Mouse (Mus musculus) kidney, postnatal 0 days (tissue): Measurements from ENCODE around the gene Arap2. TPM values are rescaled to one million over a fixed set of nuclear protein-coding genes. Genes with fewer than 3 reads are reported as not detected.

Experiments
- ATAC-seq: fragments of 200-750 bp; cut with Nextera tagmentation; replicated peaks from 2 replicates; pipeline ENCODE4 v1.8.0; 2017; ENCODE audit warnings: low read depth, moderate number of reproducible peaks, moderate TSS enrichment, moderate library complexity; ENCODE audit not compliant: low FRiP score
- DNase-seq: peaks from one replicate; pipeline ENCODE4 v3.0.0-alpha.2; 2016; ENCODE audit warnings: low spot score
- H3K27ac ChIP-seq: fragments of 300-500 bp; sonication (generic); 2 replicates; pipeline ENCODE4 v1.5.1; 2014; ENCODE audit warnings: mild to moderate bottlenecking
- H3K27me3 ChIP-seq: fragments of 300-500 bp; sonication (generic); 2 replicates; pipeline ENCODE4 v1.6.1; 2014; ENCODE audit warnings: low read length, mixed read lengths; ENCODE audit not compliant: insufficient read depth
- H3K36me3 ChIP-seq: fragments of 300-500 bp; sonication (generic); 2 replicates; pipeline ENCODE4 v1.6.1; 2014; ENCODE audit warnings: low read length, mixed read lengths; ENCODE audit not compliant: insufficient read depth
- H3K4me1 ChIP-seq: fragments of 300-500 bp; sonication (generic); replicated peaks from 2 replicates; pipeline ENCODE4 v1.6.1; 2014; ENCODE audit warnings: antibody characterized with exemption, low read length, mixed read lengths; ENCODE audit not compliant: insufficient read depth
- H3K4me2 ChIP-seq: fragments of 300-500 bp; sonication (generic); 2 replicates; pipeline ENCODE4 v1.6.1; 2014; ENCODE audit warnings: mild to moderate bottlenecking, low read length, moderate library complexity, mixed read lengths
- H3K4me3 ChIP-seq: fragments of 300-500 bp; sonication (generic); replicated peaks from 2 replicates; pipeline ENCODE4 v1.5.1; 2014; ENCODE audit warnings: low read depth, low read length
- H3K9ac ChIP-seq: fragments of 300-500 bp; sonication (generic); 2 replicates; pipeline ENCODE4 v1.6.1; 2014; ENCODE audit warnings: low read depth, low read length
- H3K9me3 ChIP-seq: fragments of 300-500 bp; sonication (generic); replicated peaks from 2 replicates; pipeline ENCODE4 v1.6.1; 2016; ENCODE audit warnings: low read length, inconsistent platforms, mixed read lengths
- CTCF ChIP-seq: IDR thresholded peaks from 2 replicates; pipeline ENCODE4 v1.5.1; 2016; ENCODE audit warnings: antibody characterized with exemption, low read depth, mild to moderate bottlenecking, moderate library complexity
- WGBS: fragments of 180-500 bp; shearing (Covaris S2); extraction: QIAGEN DNeasy Blood & Tissue Kit; methylation state at CpG from one replicate; pipeline ENCODE4 v1.1.7; 2014; 5-methylcytosine and 5-hydroxymethylcytosine counted together
- polyA plus RNA-seq: library from polyadenylated mRNA; unstranded; fragments of >200 nt; fragmentation: Nextera tagmentation; extraction: Ambion mirVana; gene quantifications from 2 replicates; pipeline ENCODE4 v1.2.1, GENCODE M21; 2015

The Arap2 gene
- polyA plus RNA-seq, 1 experiment from 2014 or later: 9.5 TPM

DNA sequence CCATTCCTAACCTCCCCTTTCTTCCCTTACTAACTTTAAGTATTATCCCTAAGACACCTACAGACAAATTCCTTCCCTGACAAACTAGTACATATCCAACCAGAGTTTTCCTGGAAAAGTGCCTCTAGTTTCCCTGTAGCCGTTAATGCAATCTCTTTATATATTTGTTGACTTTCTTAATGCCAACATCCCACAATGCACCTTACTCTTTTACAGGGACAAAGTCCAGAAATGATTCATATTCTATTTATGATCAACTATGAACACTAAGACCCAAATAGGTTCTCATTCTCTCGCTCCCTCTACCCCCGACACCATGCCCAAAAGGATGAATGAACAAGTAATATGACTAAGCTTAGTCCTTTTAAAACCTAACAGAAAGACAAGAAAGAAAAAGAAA, 49.5 kb downstream of the Arap2 start:
- no peak for TF ChIP-seq CTCF
- no peak overlapping the region for H3K4me3 ChIP-seq
- no peaks in the 10 kb centered on the region for H3K27me3 ChIP-seq
- H3K9ac ChIP-seq: no peak overlapping the region
- no peak overlapping the region for H3K27ac ChIP-seq
- DNase-seq (no peak), ATAC-seq (no peak)
- H3K4me1 ChIP-seq: no peaks in the 10 kb centered on the region
- no peaks in the 10 kb centered on the region for H3K36me3 ChIP-seq
- H3K9me3 ChIP-seq: no peaks in the 10 kb centered on the region
- H3K4me2 ChIP-seq: no peak overlapping the region
- 87% methylated on average over 3 of the region's 3 CpGs for WGBS

- no peaks in the 10 kb centered on the region for H3K27me3 ChIP-seq
- H3K27ac ChIP-seq: no peak overlapping the region
- H3K4me1 ChIP-seq: no peaks in the 10 kb centered on the region
- ATAC-seq (no peak), DNase-seq (no peak)
- H3K4me3 ChIP-seq: no peak overlapping the region
- H3K9me3 ChIP-seq: no peaks in the 10 kb centered on the region
- H3K36me3 ChIP-seq: no peaks in the 10 kb centered on the region
- no peak overlapping the region for H3K4me2 ChIP-seq
- 53% methylated on average over 1 of the region's 1 CpGs for WGBS
- TF ChIP-seq CTCF: no peak
- H3K9ac ChIP-seq: no peak overlapping the region
These were observed 50.0 kb downstream of the Arap2 start for GRCm38 (mm10) chr5:62715977-62716376.

- no peak overlapping the region for H3K4me2 ChIP-seq
- no peak for ATAC-seq
These were observed 50.5 kb downstream of the Arap2 start for GRCm38 (mm10) chr5:62715436-62715835.

DNA sequence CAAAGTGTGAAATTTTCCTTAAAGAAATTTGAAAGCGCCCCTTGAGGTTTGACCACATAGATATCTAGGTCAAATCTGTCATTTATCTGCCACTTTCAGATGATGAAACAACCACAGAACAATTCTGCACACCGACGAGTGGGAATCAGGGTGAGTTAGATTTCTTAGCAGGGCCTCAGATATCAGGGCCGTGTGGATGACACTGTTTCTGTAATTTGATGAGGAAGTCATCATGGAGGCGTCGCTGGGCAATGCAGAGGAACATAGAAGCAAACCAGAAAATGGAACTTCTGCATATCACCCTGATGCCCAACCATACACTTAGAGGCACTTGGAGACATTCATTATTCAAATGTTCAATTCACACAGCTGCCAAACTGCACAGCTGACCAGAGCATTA, 55.0 kb downstream of the Arap2 start:
- ATAC-seq: no peak
- no peak overlapping the region for H3K9ac ChIP-seq
- TF ChIP-seq CTCF: no peak
- H3K4me3 ChIP-seq: no peak overlapping the region
- WGBS: 54% methylated on average over 6 of the region's 6 CpGs
- DNase-seq: no peak
- H3K9me3 ChIP-seq: no peaks in the 10 kb centered on the region
- no peaks in the 10 kb centered on the region for H3K36me3 ChIP-seq
- H3K4me2 ChIP-seq: no peak overlapping the region
- H3K27ac ChIP-seq: no peak overlapping the region
- no peaks in the 10 kb centered on the region for H3K27me3 ChIP-seq
- no peaks in the 10 kb centered on the region for H3K4me1 ChIP-seq

More at GRCm38 (mm10) chr5:62715436-62715835, 50.5 kb downstream of the Arap2 start:
- no peaks in the 10 kb centered on the region for H3K4me1 ChIP-seq
- TF ChIP-seq CTCF: no peak
- H3K9ac ChIP-seq: no peak overlapping the region
- H3K9me3 ChIP-seq: no peaks in the 10 kb centered on the region
- H3K27me3 ChIP-seq: no peaks in the 10 kb centered on the region
- H3K4me3 ChIP-seq: no peak overlapping the region
- no peaks in the 10 kb centered on the region for H3K36me3 ChIP-seq
- WGBS: 48% methylated on average over 4 of the region's 4 CpGs
- DNase-seq: peak; percentile 6
- H3K27ac ChIP-seq: no peak overlapping the region

- H3K9ac ChIP-seq: no peak overlapping the region
- DNase-seq (peak; percentile 49), ATAC-seq (no peak)
- 59% methylated on average over 7 of the region's 7 CpGs for WGBS
- no peaks in the 10 kb centered on the region for H3K27me3 ChIP-seq
- H3K9me3 ChIP-seq: no peaks in the 10 kb centered on the region
- H3K27ac ChIP-seq: no peak overlapping the region
- no peak overlapping the region for H3K4me3 ChIP-seq
- TF ChIP-seq CTCF: peak; percentile 76
- H3K4me2 ChIP-seq: no peak overlapping the region
- H3K36me3 ChIP-seq: no peaks in the 10 kb centered on the region
- H3K4me1 ChIP-seq: no peaks in the 10 kb centered on the region
These were observed 59.1 kb downstream of the Arap2 start for GRCm38 (mm10) chr5:62706900-62707299.

DNA sequence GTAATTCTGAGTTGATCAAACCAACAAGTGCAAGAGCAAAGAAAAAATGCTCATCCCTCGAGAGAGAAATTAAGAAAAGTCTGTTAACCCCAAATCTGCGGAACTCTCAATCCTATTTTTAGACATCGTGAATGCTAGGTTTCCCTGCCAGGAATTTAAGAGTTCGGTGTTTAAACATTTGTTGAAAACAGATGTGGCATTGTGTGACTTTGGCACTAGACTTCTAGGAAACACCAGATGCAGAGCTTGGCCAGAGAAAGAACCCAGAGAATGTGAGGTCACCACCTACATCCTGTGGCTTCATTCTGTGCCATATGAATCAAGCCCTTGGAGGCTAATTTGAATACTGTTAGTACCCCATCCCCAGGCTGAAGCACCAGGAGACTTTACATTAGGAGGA, 76.0 kb downstream of the Arap2 start:
- H3K4me2 ChIP-seq: no peak overlapping the region

GRCm38 (mm10) chr5:62683751-62684150, 82.2 kb downstream of the Arap2 start:
- Histone ChIP-seq H3K4me3 (no peak overlapping the region), H3K27ac (no peak overlapping the region), H3K4me2 (no peak overlapping the region), H3K4me1 (no peaks in the 10 kb centered on the region), H3K27me3 (no peaks in the 10 kb centered on the region), H3K9ac (no peak overlapping the region), H3K9me3 (no peaks in the 10 kb centered on the region), H3K36me3 (no peaks in the 10 kb centered on the region)
- DNase-seq: no peak
- ATAC-seq: no peak
- 87% methylated on average over 3 of the region's 3 CpGs for WGBS
- no peak for TF ChIP-seq CTCF

More for the DNA sequence above, 76.0 kb downstream of the Arap2 start:
- WGBS: 73% methylated on average over 4 of the region's 4 CpGs
- Histone ChIP-seq H3K27ac (no peak overlapping the region), H3K36me3 (no peaks in the 10 kb centered on the region), H3K9me3 (no peaks in the 10 kb centered on the region), H3K4me3 (no peak overlapping the region), H3K9ac (no peak overlapping the region), H3K27me3 (no peaks in the 10 kb centered on the region), H3K4me1 (no peaks in the 10 kb centered on the region)
- no peak for TF ChIP-seq CTCF
- DNase-seq (no peak), ATAC-seq (no peak)
